Mouse (Mus musculus) intestine, postnatal 0 days (tissue): Measurements from ENCODE around the gene Ncaph. TPM values are rescaled to one million over a fixed set of nuclear protein-coding genes. Genes with fewer than 3 reads are reported as not detected.
A peak's percentile ranks its signal among the peaks of the same experiment; 100 is the strongest.
"Not testable (repeated sequence)": the region's sequence is repeated elsewhere in the genome, so short reads cannot be mapped to it uniquely, and the experiment has no call there.

Source experiments
- ATAC-seq: fragments of 200-750 bp; cut with Nextera tagmentation; 2 replicates; pipeline ENCODE4 v1.8.0; 2017; ENCODE audit warnings: mild to moderate bottlenecking, moderate TSS enrichment, moderate library complexity
- H3K27ac ChIP-seq: fragments of 300-500 bp; sonication (generic); 2 replicates; pipeline ENCODE4 v1.5.1; 2014; ENCODE audit warnings: mild to moderate bottlenecking, low read depth, low read length, moderate library complexity
- H3K27me3 ChIP-seq: fragments of 300-500 bp; sonication (generic); replicated peaks from 2 replicates; pipeline ENCODE4 v1.6.1; 2014; ENCODE audit warnings: low read length, mixed read lengths; ENCODE audit not compliant: control insufficient read depth, insufficient read depth
- H3K36me3 ChIP-seq: fragments of 300-500 bp; sonication (generic); 2 replicates; pipeline ENCODE4 v1.6.1; 2014; ENCODE audit warnings: mild to moderate bottlenecking, moderate library complexity; ENCODE audit not compliant: control insufficient read depth, insufficient read depth
- H3K4me1 ChIP-seq: fragments of 300-500 bp; sonication (generic); replicated peaks from 2 replicates; pipeline ENCODE4 v1.6.1; 2014; ENCODE audit warnings: antibody characterized with exemption, low read length, mixed read lengths; ENCODE audit not compliant: control insufficient read depth, insufficient read depth
- H3K4me2 ChIP-seq: fragments of 300-500 bp; sonication (generic); replicated peaks from 2 replicates; pipeline ENCODE4 v1.6.1; 2014; ENCODE audit warnings: low read depth, mild to moderate bottlenecking, moderate library complexity
- H3K4me3 ChIP-seq: fragments of 300-500 bp; sonication (generic); 2 replicates; pipeline ENCODE4 v1.5.1; 2014; ENCODE audit warnings: low read depth, low read length
- H3K9ac ChIP-seq: fragments of 300-500 bp; sonication (generic); 2 replicates; pipeline ENCODE4 v1.6.1; 2014; ENCODE audit warnings: mild to moderate bottlenecking, low read depth, low read length
- H3K9me3 ChIP-seq: fragments of 300-500 bp; sonication (generic); 2 replicates; pipeline ENCODE4 v1.6.1; 2016; ENCODE audit warnings: mixed run types; ENCODE audit not compliant: control insufficient read depth
- CTCF ChIP-seq: sonication (generic); IDR thresholded peaks from 2 replicates; pipeline ENCODE4 v1.5.1; 2016; ENCODE audit warnings: low read depth, mild to moderate bottlenecking, control low read depth, antibody characterized with exemption, moderate library complexity
- WGBS: fragments of 180-500 bp; shearing (Covaris S2); extraction: QIAGEN DNeasy Blood & Tissue Kit; methylation state at CpG from one replicate; pipeline ENCODE4 v1.1.7; 2014; 5-methylcytosine and 5-hydroxymethylcytosine counted together
- polyA plus RNA-seq: library from polyadenylated mRNA; unstranded; fragments of >200 nt; fragmentation: Nextera tagmentation; extraction: Ambion mirVana; gene quantifications from 2 replicates; pipeline ENCODE4 v1.2.1, GENCODE M21; 2015

Ncaph gene
- polyA plus RNA-seq, 1 experiment from 2014 or later, result 15.1 TPM

DNA sequence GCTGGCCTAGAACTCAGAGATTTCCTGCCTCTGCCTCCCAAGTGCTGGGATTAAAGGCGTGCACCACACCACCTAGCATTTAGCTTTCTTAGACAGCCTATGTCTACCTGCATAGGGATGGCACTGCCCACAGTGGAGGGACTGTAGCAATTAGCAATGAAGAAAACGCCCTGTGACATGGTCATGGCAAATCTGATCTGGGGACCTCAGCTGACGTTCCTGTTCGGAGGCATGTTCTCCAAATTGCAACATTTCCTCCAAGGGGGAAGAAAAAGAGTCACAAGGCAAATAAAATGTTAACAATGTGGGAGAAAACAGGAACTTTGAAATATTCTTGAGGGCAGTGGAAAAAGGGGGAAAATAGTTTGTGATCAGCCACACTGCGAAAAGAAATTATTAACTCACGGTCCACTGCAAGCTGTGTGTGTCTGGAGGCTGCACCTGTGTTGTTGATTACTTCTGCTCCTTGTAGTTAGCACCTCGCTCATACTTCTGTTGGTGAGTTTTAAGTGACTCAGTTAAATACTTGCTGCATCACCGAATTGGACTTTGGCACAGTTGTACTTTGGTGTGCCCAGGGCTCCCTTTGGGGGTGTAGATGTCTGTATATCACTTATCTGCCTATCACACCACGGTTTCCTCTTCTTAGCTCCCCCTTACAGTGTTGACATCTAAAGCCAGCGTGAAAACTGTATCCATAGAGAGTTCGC is 53.7 kb downstream of the Ncaph start:
- H3K27ac ChIP-seq, result no peak overlapping the region
- no peak for TF ChIP-seq CTCF
- no peaks in the 10 kb centered on the region for H3K9me3 ChIP-seq
- WGBS, result 80% methylated on average over 11 of the region's 11 CpGs
- no peak overlapping the region for H3K4me2 ChIP-seq
- ATAC-seq, result 0 out of 2 replicates have a peak, but pooled peaks have one; percentile 16
- H3K36me3 ChIP-seq, result peaks cover 6% of the 10 kb centered on the region; the same call in 1 of the 2 replicates
- H3K9ac ChIP-seq, result no peak overlapping the region
- no peak overlapping the region for H3K4me3 ChIP-seq
- no peaks in the 10 kb centered on the region for H3K27me3 ChIP-seq
- no peaks in the 10 kb centered on the region for H3K4me1 ChIP-seq

DNA sequence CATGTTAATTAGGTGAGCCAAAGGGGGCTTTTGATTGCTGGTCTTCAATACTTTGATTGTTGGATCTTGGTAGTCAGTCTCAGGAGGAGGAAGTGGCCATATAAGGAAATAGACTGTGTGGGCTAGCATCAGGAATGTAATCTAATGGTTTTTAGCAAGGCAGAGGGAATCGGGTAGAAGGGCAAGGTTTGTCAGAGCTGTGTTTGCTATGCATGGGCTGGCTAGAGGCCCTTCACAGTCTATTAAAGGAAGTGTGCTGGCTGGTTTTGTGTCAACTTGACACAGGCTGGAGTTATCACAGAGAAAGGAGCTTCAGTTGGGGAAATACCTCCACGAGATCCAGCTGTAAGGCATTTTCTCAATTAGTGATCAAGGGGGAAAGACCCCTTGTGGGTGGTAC is 54.7 kb downstream of the Ncaph start:
- not testable (repeated sequence) for H3K4me2 ChIP-seq, ATAC-seq
- WGBS, result 55% methylated on average over 2 of the region's 2 CpGs

DNA sequence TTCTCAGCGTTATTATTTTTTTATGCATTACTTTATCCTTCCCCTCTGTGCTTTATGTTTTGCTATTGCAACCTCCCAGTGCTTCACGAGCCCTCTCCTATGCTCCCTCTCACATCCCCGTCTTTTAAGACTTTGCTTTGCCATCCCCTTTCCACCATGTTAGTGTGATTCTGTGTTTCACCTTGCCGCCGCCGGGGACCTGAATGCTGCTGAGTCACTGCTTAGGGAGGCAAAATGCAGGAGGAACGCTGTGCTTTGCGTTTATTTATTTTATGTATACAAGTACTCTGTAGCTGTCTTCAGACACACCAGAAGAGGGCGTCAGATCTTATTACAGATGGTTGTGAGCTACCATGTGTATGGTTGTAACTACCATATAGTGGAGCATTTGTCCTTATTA is 56.1 kb downstream of the Ncaph start:
- H3K9me3 ChIP-seq, result no peaks in the 10 kb centered on the region
- no peaks in the 10 kb centered on the region for H3K4me1 ChIP-seq
- no peak overlapping the region for H3K27ac ChIP-seq
- no peak for TF ChIP-seq CTCF
- ATAC-seq, result no peak
- H3K4me2 ChIP-seq, result no peak overlapping the region
- no peak overlapping the region for H3K4me3 ChIP-seq
- H3K27me3 ChIP-seq, result no peaks in the 10 kb centered on the region
- 71% methylated on average over 9 of the region's 9 CpGs for WGBS
- no peak overlapping the region for H3K9ac ChIP-seq
- peaks cover 5% of the 10 kb centered on the region; the same call in 1 of the 2 replicates for H3K36me3 ChIP-seq

More for the DNA sequence above, 54.7 kb downstream of the Ncaph start:
- not testable (repeated sequence) for H3K36me3 ChIP-seq, H3K9me3 ChIP-seq, H3K27ac ChIP-seq, H3K4me1 ChIP-seq, H3K9ac ChIP-seq, H3K4me3 ChIP-seq, H3K27me3 ChIP-seq

DNA sequence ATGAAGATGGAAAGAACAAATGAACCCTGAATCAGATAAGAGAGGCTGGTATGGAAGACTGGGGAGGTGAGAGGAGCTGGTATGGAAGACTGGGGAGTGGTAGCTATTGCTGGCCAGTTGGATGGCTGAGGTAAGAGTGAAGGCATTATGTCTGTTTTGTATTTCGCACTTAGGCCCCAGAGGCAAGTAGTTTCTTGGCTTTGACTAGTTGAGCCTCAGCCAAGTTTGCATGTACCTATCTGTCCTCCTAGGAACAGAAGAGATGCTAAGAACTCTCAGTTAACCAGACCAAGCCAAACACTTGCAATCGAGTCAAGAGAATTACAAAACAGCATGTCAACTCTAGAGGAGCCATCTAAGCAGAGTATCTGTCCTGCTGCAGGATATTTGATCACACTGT is 59.6 kb downstream of the Ncaph start:
- H3K4me1 ChIP-seq, result no peaks in the 10 kb centered on the region
- no peak overlapping the region for H3K4me3 ChIP-seq
- H3K9me3 ChIP-seq, result no peaks in the 10 kb centered on the region
- no peaks in the 10 kb centered on the region for H3K36me3 ChIP-seq
- no peak overlapping the region for H3K27ac ChIP-seq
- WGBS, result 92% methylated on average over 2 of the region's 2 CpGs
- no peak for TF ChIP-seq CTCF
- H3K27me3 ChIP-seq, result no peaks in the 10 kb centered on the region
- no peak overlapping the region for H3K4me2 ChIP-seq
- no peak overlapping the region for H3K9ac ChIP-seq
- no peak for ATAC-seq

- Histone ChIP-seq H3K36me3 (peaks cover 11% of the 10 kb centered on the region), H3K27me3 (no peaks in the 10 kb centered on the region), H3K27ac (peak overlapping the region; percentile 75), H3K4me1 (no peaks in the 10 kb centered on the region), H3K4me2 (peak overlapping the region; percentile 79), H3K4me3 (peak overlapping the region; percentile 90), H3K9me3 (no peaks in the 10 kb centered on the region), H3K9ac (peak overlapping the region; percentile 67)
- no peak for TF ChIP-seq CTCF
- 4% methylated on average over 8 of the region's 9 CpGs for WGBS
- peak; percentile 41; the same call in 1 of the 2 replicates for ATAC-seq
Observed at GRCm38 (mm10) chr2:127070879-127071278, 62.9 kb downstream of the Ncaph start.

GRCm38 (mm10) chr2:127070435-127070841 is 63.3 kb downstream of the Ncaph start, which contains the start of gene Blvra:
Blvra (plus strand) TSS chr2:127070665.
- Histone ChIP-seq H3K4me1 (no peaks in the 10 kb centered on the region), H3K4me2 (peak within 1 kb of the TSS; percentile 79), H3K27ac (peak within 1 kb of the TSS; percentile 75), H3K27me3 (no peaks in the 10 kb centered on the region), H3K9ac (peak within 1 kb of the TSS; percentile 67), H3K4me3 (peak within 1 kb of the TSS; percentile 90), H3K9me3 (no peaks in the 10 kb centered on the region), H3K36me3 (peaks cover 11% of the 10 kb centered on the region)
- WGBS, result under 1% methylated on average over 29 of the region's 32 CpGs
- peak; percentile 41 for TF ChIP-seq CTCF
- ATAC-seq, result peak; percentile 98
